Mouse (Mus musculus): Measurements from ENCODE around the gene Nkpd1. TPM values are rescaled to one million over a fixed set of nuclear protein-coding genes. Genes with fewer than 3 reads are reported as not detected.

The Nkpd1 gene
- 0.81 and 0.90 TPM in 2 replicates for polyA plus RNA-seq (2015; fragmentation: Nextera tagmentation; extraction: Ambion mirVana)

DNA sequence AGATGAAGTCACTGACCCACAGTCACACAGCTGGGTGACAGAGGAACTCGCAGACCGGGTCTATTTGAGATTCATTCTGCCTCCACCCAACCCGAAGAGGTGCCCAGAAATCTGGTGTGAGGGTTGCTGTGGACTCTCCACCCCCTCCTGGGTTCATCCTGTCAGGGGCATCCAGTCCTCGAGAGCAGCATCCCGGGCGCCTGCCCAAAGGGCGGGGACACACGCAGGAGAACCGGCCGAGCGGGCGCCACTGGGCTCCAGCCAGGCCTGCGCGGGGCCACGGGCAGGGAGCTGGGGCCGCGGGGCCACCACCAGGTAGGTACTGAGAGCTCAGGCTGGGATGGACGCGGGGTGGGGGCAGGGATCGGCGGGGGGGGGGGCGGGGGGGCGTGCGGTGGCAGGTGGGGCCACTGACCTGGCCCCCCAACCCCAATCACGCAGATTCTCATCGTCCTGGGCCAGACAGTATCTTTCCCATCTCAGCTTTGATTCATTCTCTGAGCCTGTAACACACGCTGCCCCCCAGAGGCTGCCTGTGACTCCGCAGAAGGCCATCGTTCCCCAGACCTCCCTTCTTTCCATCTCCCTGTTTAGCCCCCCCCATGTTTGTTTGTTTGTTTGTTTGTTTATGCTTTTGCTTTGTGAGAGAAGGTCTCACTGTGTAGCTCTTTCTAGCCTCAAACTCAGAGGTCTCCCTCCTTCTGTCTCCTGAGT lies at the start of gene Nkpd1:
Gene Nkpd1 (plus strand): TSS at position 187 of the 714 bp plus-strand sequence.
- Histone ChIP-seq H3K4me2 (ENCODE audit: low read length) (peak within 1 kb of the TSS; percentile 49), H3K27me3 (replicated peaks; ENCODE audit: control insufficient read depth, insufficient read depth, low read length) (peaks cover 42% of the 10 kb centered on the region), H3K4me1 (replicated peaks; ENCODE audit: control insufficient read depth, insufficient read depth, low read length) (peaks cover 6% of the 10 kb centered on the region), H3K27ac (ENCODE audit: low read length) (no peak within 1 kb of the TSS), H3K9ac (replicated peaks; ENCODE audit: low read depth, low read length) (peak within 1 kb of the TSS; percentile 56), H3K9me3 (ENCODE audit: control insufficient read depth, low read length) (no peaks in the 10 kb centered on the region), H3K4me3 (replicated peaks; ENCODE audit: low read length) (peak within 1 kb of the TSS; percentile 22), H3K36me3 (ENCODE audit: control insufficient read depth, insufficient read depth) (no peaks in the 10 kb centered on the region)
- WGBS: 5% methylated on average over 16 of the region's 29 CpGs
- ATAC-seq: no peak

DNA sequence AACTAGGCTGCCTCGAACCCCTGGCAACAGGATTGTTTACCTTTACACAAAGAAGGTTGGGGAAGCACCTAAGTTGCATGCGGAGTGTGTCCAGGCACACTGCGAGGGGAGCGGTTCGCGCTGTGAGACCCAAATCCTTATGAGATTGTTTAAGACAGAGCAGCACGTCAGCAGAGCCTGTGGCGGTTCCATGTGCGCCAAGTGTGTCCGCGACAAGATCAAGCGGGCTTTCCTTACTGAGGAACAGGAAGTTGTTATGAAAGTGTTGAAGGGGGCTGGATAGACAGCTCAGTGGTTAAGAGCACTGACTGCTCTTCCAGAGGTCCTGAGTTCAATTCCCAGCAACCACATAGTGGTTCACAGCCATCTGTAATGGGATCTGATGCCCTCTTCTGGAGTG lies 49.4 kb upstream of the Nkpd1 start:
- Histone ChIP-seq H3K4me2 (ENCODE audit: low read length) (no peak overlapping the region), H3K36me3 (ENCODE audit: control insufficient read depth, insufficient read depth) (no peaks in the 10 kb centered on the region), H3K9ac (replicated peaks; ENCODE audit: low read depth, low read length) (no peak overlapping the region), H3K4me1 (replicated peaks; ENCODE audit: control insufficient read depth, insufficient read depth, low read length) (0 out of 2 replicates have a peak, but pooled peaks cover 2% of the 10 kb centered on the region), H3K27ac (ENCODE audit: low read length) (no peak overlapping the region), H3K4me3 (replicated peaks; ENCODE audit: low read length) (no peak overlapping the region), H3K9me3 (ENCODE audit: control insufficient read depth, low read length) (no peaks in the 10 kb centered on the region), H3K27me3 (replicated peaks; ENCODE audit: control insufficient read depth, insufficient read depth, low read length) (peaks cover 54% of the 10 kb centered on the region)
- WGBS: 64% methylated on average over 12 of the region's 12 CpGs
- ATAC-seq: no peak

DNA sequence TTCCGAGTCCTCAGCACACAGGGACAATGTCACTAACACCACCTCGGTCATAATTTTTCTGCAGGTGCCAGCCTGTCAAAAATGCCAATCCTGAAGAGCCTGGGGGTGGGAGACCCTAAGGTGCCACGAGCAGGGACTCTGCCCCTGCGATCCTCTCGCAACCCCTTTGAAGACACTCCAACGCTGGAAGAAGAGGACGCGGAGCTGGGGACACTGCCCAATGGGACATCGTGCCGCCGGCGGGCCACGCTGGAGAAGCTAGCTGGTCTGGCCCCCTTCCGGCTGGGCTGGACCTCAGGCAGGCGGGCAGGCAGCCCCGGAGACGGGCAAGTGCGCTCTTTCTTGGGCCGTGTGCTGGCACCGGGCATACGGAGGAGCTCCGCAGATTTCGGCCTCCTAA lies 48.2 kb upstream of the Nkpd1 start:
- Histone ChIP-seq H3K4me1 (replicated peaks; ENCODE audit: control insufficient read depth, insufficient read depth, low read length) (peaks cover 3% of the 10 kb centered on the region; the same call in 1 of the 2 replicates), H3K27me3 (replicated peaks; ENCODE audit: control insufficient read depth, insufficient read depth, low read length) (peaks cover 60% of the 10 kb centered on the region), H3K27ac (ENCODE audit: low read length) (no peak overlapping the region), H3K9ac (replicated peaks; ENCODE audit: low read depth, low read length) (no peak overlapping the region), H3K4me3 (replicated peaks; ENCODE audit: low read length) (no peak overlapping the region), H3K9me3 (ENCODE audit: control insufficient read depth, low read length) (no peaks in the 10 kb centered on the region), H3K4me2 (ENCODE audit: low read length) (no peak overlapping the region), H3K36me3 (ENCODE audit: control insufficient read depth, insufficient read depth) (no peaks in the 10 kb centered on the region)
- 19% methylated on average over 22 of the region's 23 CpGs for WGBS
- ATAC-seq: no peak

DNA sequence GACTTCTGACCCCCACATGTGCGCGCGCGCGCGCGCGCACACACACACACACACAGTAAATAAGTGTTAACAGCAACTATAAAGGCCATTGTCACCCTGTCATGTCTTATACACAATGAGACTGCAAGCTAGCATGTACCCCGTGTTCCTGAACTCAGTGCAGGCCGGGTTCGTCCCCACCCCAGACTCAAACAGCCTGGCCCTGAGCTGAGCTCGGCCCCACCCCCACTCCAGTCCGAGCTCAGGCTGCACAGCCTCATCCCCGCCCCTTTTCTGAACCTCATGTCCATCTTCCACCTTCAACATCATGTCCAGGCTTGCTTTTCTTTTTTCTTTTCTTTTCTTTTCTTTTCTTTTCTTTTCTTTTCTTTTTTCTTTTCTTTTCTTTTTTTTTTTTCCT lies 47.3 kb upstream of the Nkpd1 start:
- H3K4me3 ChIP-seq (replicated peaks; ENCODE audit: low read length): no peak overlapping the region
- no peaks in the 10 kb centered on the region for H3K9me3 ChIP-seq (ENCODE audit: control insufficient read depth, low read length)
- peaks cover 3% of the 10 kb centered on the region; the same call in 1 of the 2 replicates for H3K4me1 ChIP-seq (replicated peaks; ENCODE audit: control insufficient read depth, insufficient read depth, low read length)
- no peak overlapping the region for H3K4me2 ChIP-seq (ENCODE audit: low read length)
- H3K36me3 ChIP-seq (ENCODE audit: control insufficient read depth, insufficient read depth): no peaks in the 10 kb centered on the region
- H3K27me3 ChIP-seq (replicated peaks; ENCODE audit: control insufficient read depth, insufficient read depth, low read length): peaks cover 63% of the 10 kb centered on the region
- no peak overlapping the region for H3K27ac ChIP-seq (ENCODE audit: low read length)
- no peak overlapping the region for H3K9ac ChIP-seq (replicated peaks; ENCODE audit: low read depth, low read length)
- ATAC-seq: no peak
- 12% methylated on average over 14 of the region's 14 CpGs for WGBS

DNA sequence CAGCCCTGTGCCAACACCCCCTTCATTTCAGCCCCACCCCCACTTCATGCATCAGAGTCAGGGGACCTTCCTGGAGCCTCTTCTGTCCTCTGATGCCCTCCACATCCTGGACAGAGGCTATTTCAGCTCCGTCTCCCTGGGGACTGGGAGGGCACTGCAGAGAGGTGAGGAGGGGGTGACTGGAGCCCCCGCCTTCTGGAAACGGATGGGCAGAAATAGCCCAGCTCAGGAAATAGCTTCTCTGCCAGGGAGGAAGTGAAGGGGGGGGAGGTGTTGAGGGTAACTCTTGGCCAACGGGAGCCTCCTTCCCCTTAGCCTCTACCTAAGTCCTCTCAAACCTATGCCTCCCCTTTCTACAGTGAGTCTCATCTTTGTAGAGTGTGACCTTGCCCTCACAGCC lies 45.2 kb upstream of the Nkpd1 start:
- H3K36me3 ChIP-seq (ENCODE audit: control insufficient read depth, insufficient read depth): no peaks in the 10 kb centered on the region
- WGBS: 45% methylated on average over 4 of the region's 4 CpGs
- no peak overlapping the region for H3K9ac ChIP-seq (replicated peaks; ENCODE audit: low read depth, low read length)
- H3K4me1 ChIP-seq (replicated peaks; ENCODE audit: control insufficient read depth, insufficient read depth, low read length): peaks cover 3% of the 10 kb centered on the region; the same call in 1 of the 2 replicates
- ATAC-seq: no peak
- peaks cover 61% of the 10 kb centered on the region for H3K27me3 ChIP-seq (replicated peaks; ENCODE audit: control insufficient read depth, insufficient read depth, low read length)
- H3K9me3 ChIP-seq (ENCODE audit: control insufficient read depth, low read length): no peaks in the 10 kb centered on the region
- H3K4me3 ChIP-seq (replicated peaks; ENCODE audit: low read length): no peak overlapping the region
- H3K4me2 ChIP-seq (ENCODE audit: low read length): no peak overlapping the region
- no peak overlapping the region for H3K27ac ChIP-seq (ENCODE audit: low read length)

DNA sequence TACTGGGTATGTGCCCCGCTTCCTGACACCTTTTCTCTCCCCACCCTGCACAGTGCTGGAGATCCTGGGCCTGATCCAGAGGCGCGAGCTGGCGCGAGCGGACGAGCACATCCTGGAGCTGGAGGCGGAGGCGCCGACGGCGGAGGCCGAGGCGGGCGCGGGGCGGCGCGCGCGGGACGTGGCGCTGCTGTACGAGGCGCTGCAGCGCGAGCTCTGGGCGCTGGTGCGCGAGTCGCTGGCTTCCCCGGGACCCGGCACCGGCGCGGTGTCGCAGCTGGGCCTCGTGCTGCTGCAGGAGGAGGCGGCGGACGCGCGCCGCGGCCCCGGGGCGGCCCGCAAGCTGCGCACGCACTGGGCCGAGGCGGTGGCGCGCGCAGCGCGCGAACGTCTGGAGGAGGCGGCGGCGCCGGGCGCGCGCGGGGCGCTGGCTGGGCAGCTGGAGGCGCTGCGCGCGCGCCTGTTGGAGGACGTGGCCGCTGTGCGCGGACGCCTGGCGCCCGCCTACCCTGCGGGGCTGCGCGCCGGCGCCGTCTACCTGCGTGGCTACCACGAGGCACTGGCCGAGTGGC lies 43.7 kb upstream of the Nkpd1 start:
- under 1% methylated on average over 78 of the region's 89 CpGs for WGBS
- Histone ChIP-seq H3K9ac (replicated peaks; ENCODE audit: low read depth, low read length) (peak overlapping the region; percentile 72), H3K4me2 (ENCODE audit: low read length) (peak overlapping the region; percentile 82), H3K27me3 (replicated peaks; ENCODE audit: control insufficient read depth, insufficient read depth, low read length) (peaks cover 59% of the 10 kb centered on the region), H3K9me3 (ENCODE audit: control insufficient read depth, low read length) (no peaks in the 10 kb centered on the region), H3K4me3 (replicated peaks; ENCODE audit: low read length) (peak overlapping the region; percentile 53), H3K27ac (ENCODE audit: low read length) (peak overlapping the region; percentile 66), H3K36me3 (ENCODE audit: control insufficient read depth, insufficient read depth) (no peaks in the 10 kb centered on the region), H3K4me1 (replicated peaks; ENCODE audit: control insufficient read depth, insufficient read depth, low read length) (peaks cover 3% of the 10 kb centered on the region; the same call in 1 of the 2 replicates)
- peak; percentile 91 for ATAC-seq

DNA sequence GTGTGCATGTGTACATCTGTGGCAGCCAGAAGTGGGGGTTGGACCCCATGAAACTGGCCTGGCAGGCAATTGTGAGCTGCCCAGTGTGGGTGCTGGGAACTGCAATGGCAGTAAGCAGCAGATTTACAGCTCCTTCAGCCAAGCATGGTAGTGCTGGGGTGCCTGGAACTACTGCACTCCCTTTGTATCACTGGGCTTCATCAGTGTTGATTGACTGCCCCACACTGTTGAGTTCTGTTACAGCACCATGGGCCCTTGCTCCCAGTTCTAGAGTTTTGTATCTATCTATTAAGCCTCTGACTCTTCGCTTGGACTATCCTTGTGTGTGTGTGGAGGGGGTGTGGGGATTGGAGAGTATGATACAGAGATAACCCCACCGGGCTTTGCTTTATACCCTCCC lies 40.6 kb upstream of the Nkpd1 start:
- Histone ChIP-seq H3K4me1 (replicated peaks; ENCODE audit: control insufficient read depth, insufficient read depth, low read length) (peaks cover 3% of the 10 kb centered on the region; the same call in 1 of the 2 replicates), H3K9ac (replicated peaks; ENCODE audit: low read depth, low read length) (no peak overlapping the region), H3K9me3 (ENCODE audit: control insufficient read depth, low read length) (no peaks in the 10 kb centered on the region), H3K36me3 (ENCODE audit: control insufficient read depth, insufficient read depth) (no peaks in the 10 kb centered on the region), H3K4me2 (ENCODE audit: low read length) (no peak overlapping the region), H3K27ac (ENCODE audit: low read length) (no peak overlapping the region), H3K4me3 (replicated peaks; ENCODE audit: low read length) (no peak overlapping the region), H3K27me3 (replicated peaks; ENCODE audit: control insufficient read depth, insufficient read depth, low read length) (peaks cover 31% of the 10 kb centered on the region)
- no peak for ATAC-seq
- WGBS: 74% methylated on average over 2 of the region's 2 CpGs

DNA sequence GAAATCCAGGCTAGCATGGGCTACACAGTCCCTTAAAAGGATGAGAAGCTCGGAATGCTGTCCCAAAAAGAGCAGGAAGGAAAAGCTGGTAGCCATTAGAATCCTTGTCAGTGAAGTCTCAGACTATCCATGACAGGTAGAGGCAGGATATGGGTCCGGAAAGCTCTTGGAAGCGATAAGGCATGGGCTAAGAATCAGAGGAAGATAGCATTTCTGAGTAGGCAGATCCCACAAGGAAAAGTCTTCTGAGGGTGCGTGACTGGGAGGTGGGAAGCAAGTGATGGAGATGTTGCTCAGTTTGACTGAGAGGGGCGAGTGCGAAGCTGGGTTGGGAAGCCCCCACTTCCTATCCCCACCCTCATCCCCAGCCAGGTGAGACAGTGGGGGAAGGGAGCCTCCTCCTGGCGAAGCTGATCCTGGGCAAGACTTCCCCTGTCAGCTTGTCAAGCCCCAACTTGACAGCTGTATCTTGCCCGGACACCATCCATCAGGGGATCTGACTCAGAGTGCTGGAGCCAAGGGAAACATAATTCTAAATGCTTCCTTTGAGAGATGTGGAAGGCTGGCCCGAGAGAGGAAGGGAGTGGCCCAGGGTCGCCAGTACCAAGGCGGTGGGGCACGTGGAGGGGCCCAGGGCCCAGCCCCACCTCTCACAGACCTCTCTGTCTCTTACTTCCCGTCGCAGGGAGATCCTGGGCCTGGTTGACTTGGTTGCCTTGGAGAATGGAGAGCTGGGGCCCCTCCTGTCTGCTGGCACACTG lies 39.8 kb upstream of the Nkpd1 start:
- WGBS: 24% methylated on average over 14 of the region's 14 CpGs
- H3K4me2 ChIP-seq (ENCODE audit: low read length): no peak overlapping the region
- H3K27me3 ChIP-seq (replicated peaks; ENCODE audit: control insufficient read depth, insufficient read depth, low read length): peaks cover 24% of the 10 kb centered on the region
- no peak overlapping the region for H3K4me3 ChIP-seq (replicated peaks; ENCODE audit: low read length)
- no peak for ATAC-seq
- H3K9ac ChIP-seq (replicated peaks; ENCODE audit: low read depth, low read length): no peak overlapping the region
- H3K9me3 ChIP-seq (ENCODE audit: control insufficient read depth, low read length): no peaks in the 10 kb centered on the region
- H3K4me1 ChIP-seq (replicated peaks; ENCODE audit: control insufficient read depth, insufficient read depth, low read length): peaks cover 3% of the 10 kb centered on the region; the same call in 1 of the 2 replicates
- no peak overlapping the region for H3K27ac ChIP-seq (ENCODE audit: low read length)
- no peaks in the 10 kb centered on the region for H3K36me3 ChIP-seq (ENCODE audit: control insufficient read depth, insufficient read depth)

DNA sequence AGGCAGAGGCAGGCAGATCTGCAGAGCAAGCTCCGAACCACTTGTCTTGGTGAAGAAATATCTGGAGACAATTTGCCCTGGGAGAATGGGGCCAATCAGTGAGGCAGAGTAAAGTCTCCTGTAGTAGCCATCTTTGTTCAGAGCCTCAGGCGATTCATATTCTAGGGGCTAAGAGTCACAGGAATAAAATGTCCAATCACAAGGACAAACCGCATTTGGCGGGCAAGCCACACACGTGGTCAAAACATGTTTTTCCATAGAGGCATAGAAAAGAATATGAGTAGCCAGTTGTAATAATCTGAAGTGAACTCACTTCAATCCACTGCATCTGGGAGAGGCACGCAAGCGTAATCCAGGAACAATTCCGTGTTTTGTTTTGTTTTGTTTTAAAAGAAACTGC lies 34.4 kb upstream of the Nkpd1 start:
- H3K27me3 ChIP-seq (replicated peaks; ENCODE audit: control insufficient read depth, insufficient read depth, low read length): peaks cover 9% of the 10 kb centered on the region
- H3K4me2 ChIP-seq (ENCODE audit: low read length): no peak overlapping the region
- ATAC-seq: no peak
- 80% methylated on average over 8 of the region's 8 CpGs for WGBS
- H3K9me3 ChIP-seq (ENCODE audit: control insufficient read depth, low read length): no peaks in the 10 kb centered on the region
- H3K9ac ChIP-seq (replicated peaks; ENCODE audit: low read depth, low read length): no peak overlapping the region
- no peak overlapping the region for H3K4me3 ChIP-seq (replicated peaks; ENCODE audit: low read length)
- no peaks in the 10 kb centered on the region for H3K36me3 ChIP-seq (ENCODE audit: control insufficient read depth, insufficient read depth)
- H3K4me1 ChIP-seq (replicated peaks; ENCODE audit: control insufficient read depth, insufficient read depth, low read length): no peaks in the 10 kb centered on the region
- no peak overlapping the region for H3K27ac ChIP-seq (ENCODE audit: low read length)

All from forebrain, embryonic 16.5 days (tissue).